Mouse (Mus musculus) forebrain, embryonic 10.5 days (tissue): ENCODE measurements at regions not wholly inside any gene's neighbourhood (a gene's known extent, or its start where the extent isn't known, plus 50 kb on each side); places are given as distances from the start of the nearest gene placed in this dataset.

Experiments
- DNase-seq: peaks from one replicate; pipeline ENCODE4 v3.0.0-alpha.2; 2017; ENCODE audit warnings: low spot score; ENCODE audit errors: extremely low spot score
- H3K27ac ChIP-seq: fragments of 300-500 bp; sonication (generic); 2 replicates; pipeline ENCODE4 v1.5.1; 2016; ENCODE audit warnings: mild to moderate bottlenecking
- H3K27me3 ChIP-seq: fragments of 300-500 bp; sonication (generic); 2 replicates; pipeline ENCODE4 v1.6.1; 2016; ENCODE audit warnings: mild to moderate bottlenecking; ENCODE audit not compliant: poor library complexity, severe bottlenecking
- H3K36me3 ChIP-seq: fragments of 300-500 bp; sonication (generic); replicated peaks from 2 replicates; pipeline ENCODE4 v1.6.1; 2016; ENCODE audit warnings: mild to moderate bottlenecking, moderate library complexity
- H3K4me1 ChIP-seq: fragments of 300-500 bp; sonication (generic); 2 replicates; pipeline ENCODE4 v1.6.1; 2016
- H3K4me3 ChIP-seq: fragments of 300-500 bp; sonication (generic); 2 replicates; pipeline ENCODE4 v1.5.1; 2016; ENCODE audit warnings: mild to moderate bottlenecking, moderate library complexity
- H3K9me3 ChIP-seq: fragments of 300-500 bp; sonication (generic); 2 replicates; pipeline ENCODE4 v1.6.1; 2016; ENCODE audit warnings: mild to moderate bottlenecking, moderate library complexity
- WGBS: fragments of 180-500 bp; shearing (Covaris S2); methylation state at CpG from one replicate; pipeline ENCODE4 v1.1.7; 2016; 5-methylcytosine and 5-hydroxymethylcytosine counted together

- Histone ChIP-seq H3K9me3 (no peaks in the 10 kb centered on the region), H3K36me3 (no peaks in the 10 kb centered on the region), H3K4me3 (no peak overlapping the region), H3K27ac (no peak overlapping the region), H3K4me1 (no peaks in the 10 kb centered on the region), H3K27me3 (no peaks in the 10 kb centered on the region)
- no peak for DNase-seq
- 92% methylated on average over 7 of the region's 7 CpGs for WGBS
Observed at GRCm38 (mm10) chr14:106022806-106023205, 83.2 kb upstream of the Trim52 start.

GRCm38 (mm10) chr14:106026815-106027214 is 79.2 kb upstream of the Trim52 start:
- Histone ChIP-seq H3K36me3 (no peaks in the 10 kb centered on the region), H3K27me3 (no peaks in the 10 kb centered on the region), H3K4me1 (no peaks in the 10 kb centered on the region), H3K4me3 (no peak overlapping the region), H3K27ac (no peak overlapping the region), H3K9me3 (peaks cover 5% of the 10 kb centered on the region; the same call in 1 of the 2 replicates)
- DNase-seq = no peak
- WGBS = 92% methylated on average over 4 of the region's 4 CpGs

- Histone ChIP-seq H3K27ac (no peak overlapping the region), H3K27me3 (no peaks in the 10 kb centered on the region), H3K4me1 (no peaks in the 10 kb centered on the region), H3K9me3 (peaks cover 5% of the 10 kb centered on the region; the same call in 1 of the 2 replicates), H3K36me3 (no peaks in the 10 kb centered on the region), H3K4me3 (no peak overlapping the region)
- DNase-seq = no peak
- 95% methylated on average over 5 of the region's 5 CpGs for WGBS
Observed at GRCm38 (mm10) chr14:106027686-106028085, 78.3 kb upstream of the Trim52 start.

- DNase-seq = no peak
- H3K9me3 ChIP-seq = peaks cover 5% of the 10 kb centered on the region; the same call in 1 of the 2 replicates
- no peak overlapping the region for H3K4me3 ChIP-seq
- WGBS = 90% methylated on average over 1 of the region's 1 CpGs
- H3K27me3 ChIP-seq = no peaks in the 10 kb centered on the region
- no peak overlapping the region for H3K27ac ChIP-seq
- no peaks in the 10 kb centered on the region for H3K4me1 ChIP-seq
- no peaks in the 10 kb centered on the region for H3K36me3 ChIP-seq
Observed at GRCm38 (mm10) chr14:106031094-106031493, 74.9 kb upstream of the Trim52 start.

GRCm38 (mm10) chr14:106033793-106034192 is 72.2 kb upstream of the Trim52 start:
- 91% methylated on average over 2 of the region's 2 CpGs for WGBS
- no peaks in the 10 kb centered on the region for H3K9me3 ChIP-seq

GRCm38 (mm10) chr14:106034933-106035665 is 70.9 kb upstream of the Trim52 start:
- Histone ChIP-seq H3K36me3 (no peaks in the 10 kb centered on the region), H3K4me3 (no peak overlapping the region), H3K9me3 (no peaks in the 10 kb centered on the region), H3K4me1 (no peaks in the 10 kb centered on the region), H3K27me3 (no peaks in the 10 kb centered on the region), H3K27ac (no peak overlapping the region)
- 94% methylated on average over 10 of the region's 10 CpGs for WGBS
- DNase-seq = no peak

More at GRCm38 (mm10) chr14:106033793-106034192, 72.2 kb upstream of the Trim52 start:
- Histone ChIP-seq H3K27ac (no peak overlapping the region), H3K4me3 (no peak overlapping the region), H3K36me3 (no peaks in the 10 kb centered on the region), H3K4me1 (no peaks in the 10 kb centered on the region), H3K27me3 (no peaks in the 10 kb centered on the region)
- no peak for DNase-seq

GRCm38 (mm10) chr14:106044274-106044673 is 61.7 kb upstream of the Trim52 start:
- Histone ChIP-seq H3K4me1 (no peaks in the 10 kb centered on the region), H3K36me3 (no peaks in the 10 kb centered on the region), H3K4me3 (no peak overlapping the region), H3K9me3 (no peaks in the 10 kb centered on the region), H3K27ac (no peak overlapping the region), H3K27me3 (no peaks in the 10 kb centered on the region)
- DNase-seq = no peak
- WGBS = 85% methylated on average over 1 of the region's 1 CpGs

- Histone ChIP-seq H3K36me3 (no peaks in the 10 kb centered on the region), H3K27me3 (no peaks in the 10 kb centered on the region), H3K27ac (no peak overlapping the region), H3K4me3 (no peak overlapping the region), H3K9me3 (no peaks in the 10 kb centered on the region), H3K4me1 (no peaks in the 10 kb centered on the region)
- 87% methylated on average over 1 of the region's 1 CpGs for WGBS
- no peak for DNase-seq
Observed at GRCm38 (mm10) chr14:106050231-106050630, 55.8 kb upstream of the Trim52 start.

GRCm38 (mm10) chr14:106052585-106053551 is 53.1 kb upstream of the Trim52 start:
- no peak for DNase-seq
- H3K4me3 ChIP-seq = no peak overlapping the region
- no peaks in the 10 kb centered on the region for H3K27me3 ChIP-seq
- H3K27ac ChIP-seq = no peak overlapping the region
- H3K4me1 ChIP-seq = no peaks in the 10 kb centered on the region
- WGBS = 73% methylated on average over 6 of the region's 6 CpGs
- no peaks in the 10 kb centered on the region for H3K9me3 ChIP-seq
- no peaks in the 10 kb centered on the region for H3K36me3 ChIP-seq
